Mouse (Mus musculus) midbrain, embryonic 14.5 days (tissue): ENCODE measurements around the gene Krba1. TPM values are rescaled to one million over a fixed set of nuclear protein-coding genes. Genes with fewer than 3 reads are reported as not detected.

Experiments used
- ATAC-seq: fragments of 200-750 bp; cut with Nextera tagmentation; 2 replicates; pipeline ENCODE4 v1.8.0; 2017; ENCODE audit warnings: moderate number of reproducible peaks, moderate library complexity; ENCODE audit not compliant: low FRiP score, low TSS enrichment
- DNase-seq: peaks from one replicate; pipeline ENCODE4 v3.0.0-alpha.2; 2015
- H3K27ac ChIP-seq: fragments of 300-500 bp; sonication (generic); replicated peaks from 2 replicates; pipeline ENCODE4 v1.5.1; 2014; ENCODE audit warnings: mild to moderate bottlenecking, low read depth, low read length, moderate library complexity
- H3K27me3 ChIP-seq: fragments of 300-500 bp; sonication (generic); 2 replicates; pipeline ENCODE4 v1.6.1; 2014; ENCODE audit warnings: low read length, control low read depth, mixed read lengths; ENCODE audit not compliant: control insufficient read depth, insufficient read depth
- H3K36me3 ChIP-seq: fragments of 300-500 bp; sonication (generic); 2 replicates; pipeline ENCODE4 v1.6.1; 2014; ENCODE audit warnings: low read length, control low read depth; ENCODE audit not compliant: control insufficient read depth, insufficient read depth
- H3K4me1 ChIP-seq: fragments of 300-500 bp; sonication (generic); 2 replicates; pipeline ENCODE4 v1.6.1; 2014; ENCODE audit warnings: mild to moderate bottlenecking, antibody characterized with exemption, low read length, control low read depth; ENCODE audit not compliant: control insufficient read depth, insufficient read depth
- H3K4me2 ChIP-seq: fragments of 300-500 bp; sonication (generic); 2 replicates; pipeline ENCODE4 v1.6.1; 2014; ENCODE audit warnings: mild to moderate bottlenecking, low read length, moderate library complexity
- H3K4me3 ChIP-seq: fragments of 300-500 bp; sonication (generic); replicated peaks from 2 replicates; pipeline ENCODE4 v1.5.1; 2014; ENCODE audit warnings: low read depth, low read length
- H3K9ac ChIP-seq: fragments of 300-500 bp; sonication (generic); replicated peaks from 2 replicates; pipeline ENCODE4 v1.6.1; 2014; ENCODE audit warnings: mild to moderate bottlenecking, low read length, moderate library complexity
- H3K9me3 ChIP-seq: fragments of 300-500 bp; sonication (generic); 2 replicates; pipeline ENCODE4 v1.6.1; 2016; ENCODE audit warnings: low read length, control low read depth, mixed read lengths; ENCODE audit not compliant: control insufficient read depth
- WGBS: fragments of 180-500 bp; shearing (Covaris S2); extraction: QIAGEN DNeasy Blood & Tissue Kit; methylation state at CpG from one replicate; pipeline ENCODE4 v1.1.7; 2014; 5-methylcytosine and 5-hydroxymethylcytosine counted together
- polyA plus RNA-seq: library from polyadenylated mRNA; unstranded; fragments of >200 nt; fragmentation: Nextera tagmentation; extraction: Ambion mirVana; gene quantifications from 2 replicates; pipeline ENCODE4 v1.2.1, GENCODE M21; 2014

Gene Krba1
- polyA plus RNA-seq, 1 experiment from 2014 or later: 28.0 TPM

DNA sequence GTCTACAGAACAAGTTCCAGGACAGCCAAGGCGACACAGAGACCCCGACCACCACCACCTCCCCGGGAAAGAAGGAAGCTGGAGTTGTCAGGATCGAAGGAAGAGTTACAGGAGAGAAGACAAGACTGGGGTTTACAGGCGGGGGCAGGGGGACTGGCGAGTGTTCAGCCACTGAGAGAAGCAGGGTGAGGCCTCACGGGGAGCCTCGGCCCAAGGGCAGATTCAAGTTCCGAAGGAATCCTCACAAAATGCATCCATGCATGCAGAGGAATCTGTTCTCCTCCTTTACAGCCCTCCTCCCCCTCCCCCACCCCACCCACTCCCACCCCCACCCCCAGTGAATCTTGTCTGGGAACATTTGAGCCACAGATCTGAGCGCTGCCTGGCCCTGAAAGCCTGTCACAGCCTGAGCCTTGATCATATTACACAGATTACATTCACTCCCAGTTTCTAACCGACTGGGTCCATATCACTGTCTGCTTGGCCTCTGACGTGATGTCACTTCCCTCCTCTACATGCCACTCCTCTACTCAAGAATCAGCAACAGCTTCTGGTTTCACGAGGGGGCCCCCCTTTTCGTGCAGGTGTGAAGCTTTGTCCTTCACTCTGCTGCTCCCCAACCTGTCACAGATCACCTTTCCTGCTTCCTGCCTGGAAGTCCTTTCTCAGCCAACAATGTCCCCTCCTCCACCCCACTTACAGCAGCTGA, 45.1 kb downstream of the Krba1 start:
- peaks cover 31% of the 10 kb centered on the region for H3K27me3 ChIP-seq
- ATAC-seq: no peak

DNA sequence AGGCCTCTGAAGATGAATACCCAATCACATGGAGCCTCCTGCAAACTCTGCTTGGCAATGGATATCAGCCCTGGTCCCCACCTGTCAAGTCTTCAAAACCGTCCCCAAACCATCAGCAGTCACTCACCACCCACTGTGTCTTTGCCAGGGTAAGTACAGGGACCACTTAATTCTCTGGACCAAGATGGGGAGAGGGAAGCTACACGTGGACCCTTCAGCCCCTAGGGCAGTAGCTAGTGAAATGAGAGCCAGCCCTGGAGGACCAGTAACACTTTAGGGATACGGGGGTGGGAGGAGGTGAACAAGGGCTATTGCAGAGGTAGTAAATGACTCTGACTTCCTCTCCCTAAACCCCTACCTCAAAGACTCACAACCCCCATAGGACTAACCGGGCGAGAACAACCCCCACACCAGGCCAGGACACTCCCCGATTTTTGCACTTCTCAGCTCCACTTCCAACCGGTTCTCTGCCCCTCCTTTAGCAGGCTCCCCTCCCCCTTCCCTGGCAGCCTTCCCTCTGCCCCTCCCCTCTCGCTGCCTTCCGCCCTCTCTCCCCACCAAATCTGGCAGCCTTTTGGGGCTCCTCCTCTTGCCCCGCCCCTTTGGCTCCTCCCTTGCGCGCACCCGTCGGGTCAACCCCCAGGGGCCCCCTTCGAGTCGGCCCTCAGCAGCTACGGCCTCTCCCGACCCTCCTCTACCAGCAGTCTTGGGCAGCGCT, 48.4 kb downstream of the Krba1 start:
- Histone ChIP-seq H3K27ac (peak overlapping the region; percentile 90), H3K27me3 (peaks cover 13% of the 10 kb centered on the region; the same call in 1 of the 2 replicates), H3K36me3 (peaks cover 8% of the 10 kb centered on the region), H3K4me1 (peaks cover 12% of the 10 kb centered on the region), H3K4me2 (peak overlapping the region; percentile 92), H3K4me3 (peak overlapping the region; percentile 74), H3K9me3 (no peaks in the 10 kb centered on the region), H3K9ac (peak overlapping the region; percentile 79; the same call in 1 of the 2 replicates)
- peak; percentile 94 for DNase-seq
- peak; percentile 89 for ATAC-seq
- WGBS: 2% methylated on average over 19 of the region's 19 CpGs

More for the DNA sequence above, 45.1 kb downstream of the Krba1 start:
- Histone ChIP-seq H3K9ac (no peak overlapping the region), H3K9me3 (no peaks in the 10 kb centered on the region), H3K4me3 (no peak overlapping the region), H3K36me3 (peaks cover 18% of the 10 kb centered on the region), H3K27ac (no peak overlapping the region), H3K4me2 (no peak overlapping the region), H3K4me1 (peaks cover 17% of the 10 kb centered on the region)
- 37% methylated on average over 14 of the region's 14 CpGs for WGBS
- no peak for DNase-seq

GRCm38 (mm10) chr6:48444310-48445180, 49.2 kb downstream of the Krba1 start:
- H3K9ac ChIP-seq: peak overlapping the region; percentile 79
- ATAC-seq: peak; percentile 72
- H3K27ac ChIP-seq: peak overlapping the region; percentile 90
- peaks cover 6% of the 10 kb centered on the region; the same call in 1 of the 2 replicates for H3K27me3 ChIP-seq
- H3K4me1 ChIP-seq: peaks cover 5% of the 10 kb centered on the region; the same call in 1 of the 2 replicates
- H3K4me2 ChIP-seq: peak overlapping the region; percentile 92
- no peaks in the 10 kb centered on the region for H3K9me3 ChIP-seq
- peak overlapping the region; percentile 74 for H3K4me3 ChIP-seq
- DNase-seq: peak; percentile 94
- WGBS: under 1% methylated on average over 33 of the region's 34 CpGs
- peaks cover 8% of the 10 kb centered on the region for H3K36me3 ChIP-seq

DNA sequence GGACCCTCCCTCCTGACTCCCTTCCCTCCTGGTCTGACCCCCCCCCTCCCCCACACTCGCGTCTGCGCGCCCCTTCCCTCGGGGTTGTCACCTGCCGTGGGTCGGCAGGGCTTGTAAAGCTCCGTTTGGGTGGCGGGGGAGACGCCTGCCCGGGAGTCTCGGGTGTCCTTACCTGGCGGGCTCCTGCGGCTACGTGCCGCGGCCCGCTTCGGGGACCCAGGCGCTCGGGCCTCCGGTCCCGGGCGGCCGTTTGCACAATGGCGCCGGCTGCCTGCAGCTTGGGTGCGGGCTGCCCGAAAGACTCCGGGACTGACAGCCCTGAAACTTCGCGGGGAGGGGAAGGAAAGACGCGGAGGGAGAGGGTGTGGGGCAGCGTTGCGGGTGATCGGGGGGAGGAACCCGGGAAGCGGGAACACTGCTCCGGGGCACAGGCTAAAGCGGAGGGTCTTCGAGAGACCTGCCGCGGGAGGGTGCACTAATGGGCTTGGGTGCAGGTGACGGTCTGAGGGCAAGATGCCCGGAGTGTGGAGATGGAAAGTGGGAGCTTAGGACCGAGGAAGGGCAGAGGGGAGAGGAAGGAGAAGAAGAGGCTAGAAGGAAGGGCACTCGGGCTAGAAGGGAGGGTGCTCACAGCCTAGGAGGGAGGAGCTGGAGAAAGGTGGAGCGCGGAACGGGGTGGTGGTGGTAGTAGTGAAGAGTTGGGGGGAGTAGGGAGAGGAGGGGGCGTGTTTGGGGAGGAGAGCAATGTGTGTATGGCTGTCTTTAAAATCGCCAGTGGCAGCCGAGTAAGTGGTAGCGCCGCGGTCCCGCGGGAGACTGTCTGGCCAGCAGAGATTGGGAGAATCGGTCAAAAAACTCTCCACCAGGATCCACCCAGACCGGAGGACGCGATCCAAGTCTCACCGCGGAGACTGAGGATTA, 50.1 kb downstream of the Krba1 start, which contains the start of gene Zfp467:
Gene Zfp467 (minus strand): TSS at position 645 of the 921 bp plus-strand sequence.
- Histone ChIP-seq H3K4me2 (peak within 1 kb of the TSS; percentile 92), H3K4me3 (peak within 1 kb of the TSS; percentile 74), H3K9me3 (no peaks in the 10 kb centered on the region), H3K9ac (peak within 1 kb of the TSS; percentile 79), H3K27me3 (no peaks in the 10 kb centered on the region), H3K4me1 (peaks cover 5% of the 10 kb centered on the region; the same call in 1 of the 2 replicates), H3K36me3 (peaks cover 8% of the 10 kb centered on the region), H3K27ac (peak within 1 kb of the TSS; percentile 90)
- WGBS: under 1% methylated on average over 65 of the region's 65 CpGs
- DNase-seq: peak; percentile 66
- peak; percentile 36 for ATAC-seq

DNA sequence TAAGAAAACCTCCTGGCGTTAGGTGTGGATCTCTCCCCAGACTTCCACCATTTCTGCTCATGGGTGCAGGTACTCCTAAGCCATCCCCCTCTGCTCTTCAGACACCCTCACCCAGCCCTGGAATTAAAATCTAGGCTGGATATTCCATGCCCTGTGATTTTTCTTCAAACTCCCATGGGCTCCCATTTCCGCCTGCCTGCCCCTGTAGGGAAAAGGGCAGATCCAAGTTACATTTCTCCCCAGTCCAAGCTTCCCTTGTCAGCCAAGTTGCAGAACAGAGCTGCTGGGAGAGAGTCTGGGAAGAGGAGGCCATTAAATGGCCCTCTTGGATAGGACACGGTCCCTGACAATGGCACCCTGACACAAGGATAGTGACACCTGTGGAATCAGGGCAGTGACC, 50.9 kb downstream of the Krba1 start:
- Histone ChIP-seq H3K27ac (peak overlapping the region; percentile 90), H3K4me2 (peak overlapping the region; percentile 92), H3K4me1 (peaks cover 5% of the 10 kb centered on the region; the same call in 1 of the 2 replicates), H3K9me3 (no peaks in the 10 kb centered on the region), H3K36me3 (peaks cover 8% of the 10 kb centered on the region), H3K9ac (peak overlapping the region; percentile 79), H3K4me3 (peak overlapping the region; percentile 74), H3K27me3 (no peaks in the 10 kb centered on the region)
- DNase-seq (no peak), ATAC-seq (no peak)
- WGBS: 34% methylated on average over 3 of the region's 3 CpGs

DNA sequence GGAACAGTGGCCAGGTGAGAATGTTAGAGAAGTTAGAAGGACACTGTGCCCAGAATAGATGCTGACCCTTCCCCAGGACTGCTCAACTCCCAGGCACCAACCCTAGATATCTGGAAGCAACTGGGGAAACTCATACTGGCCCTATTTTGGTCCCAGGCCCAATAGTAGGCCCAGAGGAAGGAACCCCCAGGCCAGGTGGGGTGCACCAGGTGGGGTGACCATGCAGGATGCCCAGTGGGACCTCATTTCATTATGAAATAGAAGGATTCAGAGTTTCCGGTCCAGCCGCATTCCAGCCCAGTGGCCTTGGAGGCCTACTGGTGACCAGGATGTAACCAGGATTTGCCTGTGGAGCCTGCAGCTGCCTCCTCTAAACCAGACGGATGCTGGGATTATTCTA, 51.5 kb downstream of the Krba1 start:
- Histone ChIP-seq H3K9me3 (no peaks in the 10 kb centered on the region), H3K4me2 (no peak overlapping the region), H3K27me3 (no peaks in the 10 kb centered on the region), H3K36me3 (peaks cover 2% of the 10 kb centered on the region), H3K4me1 (peaks cover 5% of the 10 kb centered on the region; the same call in 1 of the 2 replicates), H3K27ac (no peak overlapping the region), H3K4me3 (no peak overlapping the region), H3K9ac (no peak overlapping the region)
- WGBS: 60% methylated on average over 3 of the region's 3 CpGs
- no peak for ATAC-seq
- no peak for DNase-seq

GRCm38 (mm10) chr6:48447929-48448328, 52.5 kb downstream of the Krba1 start, which contains the start of gene Sspo:
Sspo (plus strand) TSS chr6:48448229.
- no peak within 1 kb of the TSS for H3K27ac ChIP-seq
- H3K36me3 ChIP-seq: no peaks in the 10 kb centered on the region
- H3K9ac ChIP-seq: no peak within 1 kb of the TSS
- H3K4me2 ChIP-seq: no peak within 1 kb of the TSS
- no peaks in the 10 kb centered on the region for H3K27me3 ChIP-seq
- ATAC-seq (no peak), DNase-seq (no peak)
- peaks cover 5% of the 10 kb centered on the region; the same call in 1 of the 2 replicates for H3K4me1 ChIP-seq
- WGBS: 71% methylated on average over 1 of the region's 1 CpGs
- H3K9me3 ChIP-seq: no peaks in the 10 kb centered on the region
- no peak within 1 kb of the TSS for H3K4me3 ChIP-seq
